Mouse (Mus musculus): Measurements from ENCODE around the gene Ado. TPM values are rescaled to one million over a fixed set of nuclear protein-coding genes. Genes with fewer than 3 reads are reported as not detected.

Ado gene
- polyA plus RNA-seq, 1 experiment from 2014 or later = 60.4 TPM

DNA sequence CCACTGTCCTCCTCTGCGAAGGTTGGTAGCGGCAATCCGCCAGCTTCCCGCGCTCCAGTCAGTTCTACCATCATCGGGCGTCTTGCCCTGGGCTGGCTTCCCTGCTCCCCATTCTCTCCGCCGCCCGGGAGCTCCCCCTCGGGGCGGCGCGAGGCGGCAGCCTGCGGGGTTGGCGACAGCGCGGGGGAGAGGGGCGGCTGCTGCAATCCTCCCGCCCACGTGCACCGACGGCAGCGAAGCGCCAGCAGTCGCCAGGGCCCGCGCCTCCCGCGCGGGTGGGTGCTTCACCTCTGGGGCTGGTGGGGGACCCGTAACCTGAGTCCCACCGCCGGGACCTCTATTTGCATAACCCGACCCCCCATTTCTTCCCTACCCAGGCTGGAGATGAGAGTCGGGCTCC is 13.5 kb downstream of the Ado start, which contains the start of gene Egr2:
TSS of gene Egr2 (plus strand) at position 220 of the 400 bp plus-strand sequence.
- Histone ChIP-seq H3K9me3 (no peaks in the 10 kb centered on the region), H3K4me3 (peak within 1 kb of the TSS; percentile 70), H3K9ac (0 out of 2 replicates have a peak within 1 kb of the TSS, but pooled peaks have one; percentile 15), H3K4me1 (peaks cover 40% of the 10 kb centered on the region), H3K27me3 (peaks cover 78% of the 10 kb centered on the region), H3K36me3 (no peaks in the 10 kb centered on the region), H3K27ac (no peak within 1 kb of the TSS), H3K4me2 (peak within 1 kb of the TSS; percentile 98)
- under 1% methylated on average over 37 of the region's 37 CpGs for WGBS
- no peak for ATAC-seq (ENCODE audit: insufficient number of reproducible peaks, low FRiP score, low TSS enrichment, low read depth)

DNA sequence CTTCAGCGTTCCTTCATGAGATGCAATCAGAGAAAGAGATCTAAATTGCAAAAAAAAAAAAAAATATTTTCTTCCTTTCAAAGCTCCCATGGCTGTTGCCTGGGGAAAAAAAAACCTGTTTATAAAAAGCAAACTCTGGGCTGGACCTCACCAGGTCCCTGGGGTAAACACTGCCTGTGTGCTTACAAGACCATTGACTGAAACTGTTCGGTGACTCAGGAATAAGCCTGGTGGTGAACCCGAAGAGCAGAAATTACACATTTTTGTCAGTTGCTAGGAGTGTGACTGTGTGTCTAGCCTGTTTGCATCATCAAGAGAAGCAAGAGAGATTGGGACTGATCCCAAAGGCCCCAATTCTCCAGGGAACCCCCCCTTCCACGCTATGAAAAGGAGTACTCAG is 19.0 kb downstream of the Ado start:
- H3K4me3 ChIP-seq = no peak overlapping the region
- no peaks in the 10 kb centered on the region for H3K9me3 ChIP-seq
- WGBS = 65% methylated on average over 4 of the region's 4 CpGs
- H3K4me2 ChIP-seq = no peak overlapping the region
- H3K27me3 ChIP-seq = peaks cover 35% of the 10 kb centered on the region
- H3K27ac ChIP-seq = no peak overlapping the region
- no peaks in the 10 kb centered on the region for H3K36me3 ChIP-seq
- H3K9ac ChIP-seq = no peak overlapping the region
- peaks cover under 1% of the 10 kb centered on the region; the same call in 1 of the 2 replicates for H3K4me1 ChIP-seq
- ATAC-seq (ENCODE audit: insufficient number of reproducible peaks, low FRiP score, low TSS enrichment, low read depth) = no peak

DNA sequence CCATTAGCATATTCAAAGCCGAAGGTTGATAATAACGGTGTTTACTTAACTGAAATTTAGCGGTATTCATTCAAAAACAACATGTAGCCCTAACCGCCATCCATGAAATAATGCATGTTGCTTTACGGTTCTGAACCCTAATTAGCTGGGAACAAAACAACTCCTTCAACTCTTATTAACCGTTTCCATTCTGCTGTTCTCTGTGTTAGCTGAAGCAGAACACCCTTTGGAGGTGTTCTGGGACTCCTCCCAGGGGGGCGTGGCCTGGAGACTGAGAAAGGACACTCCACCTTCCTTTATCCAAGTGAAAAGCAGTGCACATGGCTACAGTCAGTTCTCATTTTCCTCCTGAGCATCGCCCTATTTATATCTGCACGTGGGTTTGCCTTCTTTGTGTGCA is 22.3 kb downstream of the Ado start:
- Histone ChIP-seq H3K9ac (no peak overlapping the region), H3K4me1 (no peaks in the 10 kb centered on the region), H3K9me3 (no peaks in the 10 kb centered on the region), H3K27me3 (peaks cover 8% of the 10 kb centered on the region; the same call in 1 of the 2 replicates), H3K4me3 (no peak overlapping the region), H3K36me3 (no peaks in the 10 kb centered on the region), H3K27ac (no peak overlapping the region), H3K4me2 (no peak overlapping the region)
- 74% methylated on average over 9 of the region's 9 CpGs for WGBS
- ATAC-seq (ENCODE audit: insufficient number of reproducible peaks, low FRiP score, low TSS enrichment, low read depth) = no peak

DNA sequence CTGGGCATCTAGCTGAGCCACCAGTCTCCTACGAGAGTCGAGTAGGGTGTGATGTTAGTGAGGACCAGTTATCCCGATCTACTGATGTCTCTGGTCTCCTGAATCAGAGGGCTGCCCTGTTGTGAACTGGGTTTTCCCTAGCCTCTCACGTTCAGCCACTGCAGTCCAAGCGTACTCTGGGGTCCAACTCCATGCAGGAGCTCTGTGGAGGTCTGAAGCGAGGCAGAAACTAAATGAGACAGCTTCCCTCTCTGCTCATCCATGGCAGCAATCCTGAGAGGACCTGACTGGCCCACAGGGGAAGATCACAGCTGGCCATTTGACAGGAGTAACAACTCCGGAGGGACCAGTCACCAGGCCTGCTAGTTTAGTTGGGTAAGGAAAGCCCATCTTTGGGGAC is 24.1 kb downstream of the Ado start:
- Histone ChIP-seq H3K4me2 (no peak overlapping the region), H3K9me3 (no peaks in the 10 kb centered on the region), H3K27ac (no peak overlapping the region), H3K9ac (no peak overlapping the region), H3K4me1 (no peaks in the 10 kb centered on the region), H3K4me3 (no peak overlapping the region), H3K27me3 (no peaks in the 10 kb centered on the region), H3K36me3 (no peaks in the 10 kb centered on the region)
- no peak for ATAC-seq (ENCODE audit: insufficient number of reproducible peaks, low FRiP score, low TSS enrichment, low read depth)
- 71% methylated on average over 7 of the region's 7 CpGs for WGBS

DNA sequence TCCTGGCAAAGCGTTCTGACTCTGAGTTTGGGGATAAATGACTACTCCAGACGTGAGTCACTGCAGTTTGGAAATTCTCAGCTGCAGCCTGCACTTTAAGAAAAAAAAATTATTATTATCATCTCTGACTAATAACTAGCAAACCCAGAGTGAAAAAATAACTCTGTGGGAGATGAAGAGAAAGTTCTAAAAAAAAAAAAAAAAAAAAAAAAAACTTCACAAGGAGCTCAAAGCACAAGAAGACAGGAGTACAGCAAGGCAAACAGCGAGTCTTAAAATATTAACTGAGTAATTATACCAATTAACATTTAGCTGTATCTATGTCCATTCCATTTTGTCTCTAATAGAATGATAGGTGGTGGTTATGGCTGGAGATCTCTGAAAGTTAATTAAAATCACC is 24.6 kb downstream of the Ado start:
- Histone ChIP-seq H3K4me1 (no peaks in the 10 kb centered on the region), H3K27ac (no peak overlapping the region), H3K4me3 (no peak overlapping the region), H3K4me2 (no peak overlapping the region), H3K36me3 (no peaks in the 10 kb centered on the region), H3K9me3 (no peaks in the 10 kb centered on the region), H3K9ac (no peak overlapping the region), H3K27me3 (no peaks in the 10 kb centered on the region)
- 72% methylated on average over 3 of the region's 3 CpGs for WGBS
- ATAC-seq (ENCODE audit: insufficient number of reproducible peaks, low FRiP score, low TSS enrichment, low read depth) = no peak

DNA sequence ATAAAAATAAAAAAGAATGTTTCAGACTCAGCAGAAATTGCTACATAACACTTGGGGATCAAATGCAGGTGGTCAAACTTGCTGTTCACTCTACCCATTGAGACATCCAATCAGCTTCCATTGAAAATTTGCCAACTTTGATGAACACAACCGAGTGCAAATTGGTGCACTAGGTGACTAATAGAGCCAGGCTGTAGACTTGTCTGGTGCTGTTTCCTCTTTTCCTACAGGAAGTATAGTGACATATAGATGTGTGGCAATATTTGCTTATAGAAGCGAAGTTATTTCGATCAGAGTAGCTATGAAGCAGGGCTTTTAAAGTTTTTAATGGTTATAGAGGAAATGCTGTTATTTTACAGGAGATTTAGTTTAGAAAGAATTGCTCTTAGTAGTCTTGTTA is 30.0 kb downstream of the Ado start:
- 76% methylated on average over 3 of the region's 3 CpGs for WGBS
- Histone ChIP-seq H3K4me2 (no peak overlapping the region), H3K27me3 (no peaks in the 10 kb centered on the region), H3K4me3 (no peak overlapping the region), H3K4me1 (no peaks in the 10 kb centered on the region), H3K36me3 (no peaks in the 10 kb centered on the region), H3K27ac (no peak overlapping the region), H3K9ac (no peak overlapping the region), H3K9me3 (no peaks in the 10 kb centered on the region)
- ATAC-seq (ENCODE audit: insufficient number of reproducible peaks, low FRiP score, low TSS enrichment, low read depth) = no peak

DNA sequence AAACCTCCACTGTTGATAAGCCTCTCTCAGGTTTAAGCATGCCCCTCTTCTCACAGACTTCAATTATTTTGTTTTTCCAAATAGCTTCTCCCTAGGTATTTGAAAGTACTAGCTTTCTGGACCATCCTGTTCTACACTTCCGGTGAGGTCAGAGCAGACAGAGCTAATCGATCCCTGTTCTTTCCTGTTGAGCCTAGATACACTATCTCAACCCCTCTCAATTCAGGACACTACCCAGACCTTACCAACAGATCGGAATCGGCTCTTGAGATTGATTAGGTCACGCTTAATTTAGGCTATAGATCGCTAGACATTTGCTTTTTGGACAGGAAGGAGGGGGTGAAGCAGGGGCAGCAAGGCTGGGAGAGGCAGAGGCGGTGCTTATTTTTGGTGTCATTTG is 35.9 kb downstream of the Ado start:
- H3K36me3 ChIP-seq = no peaks in the 10 kb centered on the region
- no peak for ATAC-seq (ENCODE audit: insufficient number of reproducible peaks, low FRiP score, low TSS enrichment, low read depth)
- H3K27me3 ChIP-seq = no peaks in the 10 kb centered on the region
- H3K9ac ChIP-seq = no peak overlapping the region
- H3K9me3 ChIP-seq = no peaks in the 10 kb centered on the region
- H3K4me2 ChIP-seq = no peak overlapping the region
- WGBS = 73% methylated on average over 7 of the region's 7 CpGs
- no peak overlapping the region for H3K27ac ChIP-seq
- H3K4me1 ChIP-seq = 0 out of 2 replicates have a peak, but pooled peaks cover 3% of the 10 kb centered on the region
- H3K4me3 ChIP-seq = no peak overlapping the region

DNA sequence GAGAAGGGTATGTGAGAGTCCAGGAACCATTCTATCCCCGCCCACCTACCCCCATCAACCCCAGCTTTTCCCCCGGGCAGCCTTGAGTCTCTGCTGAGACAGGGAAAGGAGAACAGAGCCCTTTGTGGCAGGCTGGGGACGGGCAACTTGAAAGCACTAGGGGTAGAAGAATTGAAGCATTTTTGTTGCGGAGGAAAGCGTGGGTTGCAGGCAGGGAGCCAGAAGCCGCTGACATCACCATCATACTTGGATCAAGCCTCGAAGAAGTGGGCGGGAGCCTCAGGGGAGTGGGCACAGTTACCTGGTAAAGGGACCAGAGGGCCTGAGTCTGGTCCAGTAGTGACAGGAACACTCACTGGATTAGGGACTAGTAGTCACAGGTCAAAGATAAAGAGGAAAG is 36.5 kb downstream of the Ado start:
- Histone ChIP-seq H3K4me1 (0 out of 2 replicates have a peak, but pooled peaks cover 3% of the 10 kb centered on the region), H3K4me3 (no peak overlapping the region), H3K36me3 (no peaks in the 10 kb centered on the region), H3K27me3 (no peaks in the 10 kb centered on the region), H3K27ac (no peak overlapping the region), H3K9ac (no peak overlapping the region), H3K4me2 (no peak overlapping the region), H3K9me3 (no peaks in the 10 kb centered on the region)
- WGBS = 56% methylated on average over 8 of the region's 8 CpGs
- no peak for ATAC-seq (ENCODE audit: insufficient number of reproducible peaks, low FRiP score, low TSS enrichment, low read depth)

DNA sequence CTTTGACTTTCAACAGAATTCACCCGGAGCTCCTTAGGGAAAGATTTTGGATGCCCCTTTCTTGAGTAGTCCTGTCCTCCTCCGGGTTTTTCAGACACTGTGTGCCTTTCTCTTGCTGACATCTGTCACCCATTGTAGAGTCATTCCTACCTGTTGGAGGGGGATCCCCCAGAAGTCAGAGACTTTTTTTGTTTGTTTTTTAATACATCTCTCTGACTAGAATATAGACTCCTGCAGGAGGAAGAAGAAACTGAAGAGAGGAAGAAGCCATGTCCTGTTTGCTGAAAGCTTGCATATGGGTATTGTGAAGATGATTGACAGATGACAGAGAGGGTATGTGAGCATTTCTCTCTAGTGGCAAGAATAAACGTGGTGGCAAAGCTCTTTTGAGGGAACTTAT is 43.5 kb downstream of the Ado start:
- Histone ChIP-seq H3K27me3 (no peaks in the 10 kb centered on the region), H3K9ac (no peak overlapping the region), H3K9me3 (no peaks in the 10 kb centered on the region), H3K4me2 (no peak overlapping the region), H3K36me3 (no peaks in the 10 kb centered on the region), H3K4me1 (peaks cover 6% of the 10 kb centered on the region; the same call in 1 of the 2 replicates), H3K4me3 (no peak overlapping the region), H3K27ac (no peak overlapping the region)
- 68% methylated on average over 3 of the region's 3 CpGs for WGBS
- ATAC-seq (ENCODE audit: insufficient number of reproducible peaks, low FRiP score, low TSS enrichment, low read depth) = no peak

DNA sequence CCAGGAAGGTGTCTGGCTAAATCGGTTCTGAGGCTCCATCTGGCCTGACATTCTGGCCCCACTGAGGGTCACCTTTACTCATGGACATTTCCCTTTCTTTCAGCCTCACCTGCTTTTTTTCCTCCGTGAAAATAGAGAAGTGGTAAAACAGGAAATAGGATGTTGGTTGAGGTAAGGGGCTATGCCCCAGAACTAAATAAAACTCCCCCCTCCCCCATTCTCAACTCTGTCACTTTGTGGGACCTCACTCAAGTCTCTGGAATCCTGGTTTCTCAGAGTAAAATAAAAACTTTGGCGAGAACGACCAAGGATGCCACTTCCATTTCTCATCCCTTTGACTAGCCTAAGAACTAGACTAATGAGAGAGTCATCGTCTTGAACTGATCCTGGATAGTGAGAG is 44.7 kb downstream of the Ado start:
- ATAC-seq (ENCODE audit: insufficient number of reproducible peaks, low FRiP score, low TSS enrichment, low read depth) = no peak
- Histone ChIP-seq H3K36me3 (no peaks in the 10 kb centered on the region), H3K4me3 (no peak overlapping the region), H3K9me3 (no peaks in the 10 kb centered on the region), H3K27me3 (no peaks in the 10 kb centered on the region), H3K27ac (no peak overlapping the region), H3K4me2 (no peak overlapping the region), H3K4me1 (peaks cover 6% of the 10 kb centered on the region; the same call in 1 of the 2 replicates), H3K9ac (no peak overlapping the region)
- 49% methylated on average over 5 of the region's 5 CpGs for WGBS

DNA sequence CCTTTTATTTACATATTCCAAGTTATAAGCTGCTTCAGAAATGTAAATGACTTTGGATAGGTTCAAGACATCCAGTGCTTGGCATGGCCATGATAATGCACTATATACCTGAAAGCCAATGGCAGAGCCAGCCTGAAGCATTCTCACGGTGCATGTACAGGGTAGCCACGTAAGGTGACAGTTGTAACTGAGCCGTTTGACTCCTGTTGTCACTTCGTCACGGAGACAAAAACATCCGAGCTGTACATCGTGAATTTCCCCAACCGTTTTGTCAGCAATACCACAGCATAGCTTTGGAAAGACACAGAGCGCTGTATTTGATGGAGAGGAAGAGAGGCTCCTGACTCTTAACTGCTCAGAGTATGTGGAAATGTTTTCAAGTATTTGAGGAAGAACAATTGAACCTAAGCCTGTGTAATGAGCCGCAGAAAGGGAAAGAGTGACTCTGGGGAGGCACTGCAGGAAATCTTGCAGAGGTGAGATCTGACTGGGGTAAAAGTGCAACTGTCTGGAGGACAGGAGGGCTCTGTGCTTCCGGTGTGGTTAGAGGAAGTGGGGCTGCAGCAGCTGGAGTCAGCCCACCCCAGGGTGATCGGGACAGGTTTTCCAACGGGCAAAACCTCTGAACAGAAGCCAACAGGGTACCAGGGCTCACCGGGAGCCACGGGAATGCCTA is 45.3 kb downstream of the Ado start:
- no peak overlapping the region for H3K9ac ChIP-seq
- peaks cover 6% of the 10 kb centered on the region; the same call in 1 of the 2 replicates for H3K4me1 ChIP-seq
- H3K27ac ChIP-seq = no peak overlapping the region
- WGBS = 59% methylated on average over 15 of the region's 15 CpGs
- H3K4me3 ChIP-seq = no peak overlapping the region
- no peaks in the 10 kb centered on the region for H3K9me3 ChIP-seq
- H3K4me2 ChIP-seq = no peak overlapping the region
- no peaks in the 10 kb centered on the region for H3K36me3 ChIP-seq
- H3K27me3 ChIP-seq = no peaks in the 10 kb centered on the region
- ATAC-seq (ENCODE audit: insufficient number of reproducible peaks, low FRiP score, low TSS enrichment, low read depth) = no peak

DNA sequence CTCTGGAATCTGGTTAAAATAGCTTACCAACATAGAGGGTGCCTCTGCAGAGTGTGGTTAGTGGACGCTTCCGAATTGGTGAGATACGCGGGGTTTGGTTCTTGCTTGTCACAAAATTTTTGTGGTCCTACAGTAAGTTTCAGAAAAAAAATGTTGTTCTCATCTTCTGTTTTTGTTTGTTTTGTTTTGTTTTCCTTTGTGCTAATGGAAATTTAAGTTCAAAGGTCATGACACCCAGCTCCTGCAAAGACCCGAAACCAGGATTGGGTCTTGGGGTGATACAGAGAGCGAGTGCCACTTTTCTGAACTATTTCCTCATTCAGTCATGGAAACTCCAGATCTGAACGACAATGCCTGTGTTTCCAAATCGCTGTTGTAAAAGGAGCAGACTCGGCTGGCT is 50.8 kb downstream of the Ado start:
- no peak overlapping the region for H3K4me2 ChIP-seq
- no peak for ATAC-seq (ENCODE audit: insufficient number of reproducible peaks, low FRiP score, low TSS enrichment, low read depth)
- no peaks in the 10 kb centered on the region for H3K27me3 ChIP-seq
- H3K9me3 ChIP-seq = no peaks in the 10 kb centered on the region
- 93% methylated on average over 9 of the region's 9 CpGs for WGBS
- H3K4me3 ChIP-seq = no peak overlapping the region
- H3K36me3 ChIP-seq = no peaks in the 10 kb centered on the region
- no peaks in the 10 kb centered on the region for H3K4me1 ChIP-seq
- H3K9ac ChIP-seq = no peak overlapping the region
- H3K27ac ChIP-seq = no peak overlapping the region

All from limb, embryonic 15.5 days (tissue).